ENCODE assay signal across 9 mouse cellular contexts in genomic region chr2:172549371-172550155, GRCm38 (mm10). TPM values are rescaled to one million over a fixed set of nuclear protein-coding genes. Genes with fewer than 3 reads are reported as not detected.
DNase-seq lines count a peak whose midpoint lies in the region; ATAC-seq and TF ChIP-seq lines count a peak whose summit lies in the region.
"Had no signal": no experiment of that assay in that cellular context is flagged by ENCODE, and none has a peak within 500 bp of the region (broad histone marks: within the 10 kb centered on the region; RNA-seq: fewer than 3 reads in every experiment).

TSS of gene Tfap2c (plus strand) at chr2:172549593.

- H3K36me3 ChIP-seq in hindbrain, embryonic 11.5 days (ENCODE audit: control insufficient read depth, insufficient read depth, low read length), result no peaks in the 10 kb centered on the region
- H3K36me3 ChIP-seq in neural tube, embryonic 14.5 days (ENCODE audit: control insufficient read depth, insufficient read depth, low read length), result no peaks in the 10 kb centered on the region

- intact Hi-C loops in gastrocnemius, adult 2 months (cut with DNase I), result loop anchor here (10.0 kb wide), 1 partner anchor 225 kb away; no protein-coding TSS in a partner anchor
- intact Hi-C loops in left cerebral cortex, postnatal 25 days (cut with DNase I), result loop anchor here (10.0 kb wide), 1 partner anchor 175 kb away; no protein-coding TSS in a partner anchor

- ATAC-seq in common myeloid progenitor, adult 5-6 weeks (replicated peaks; ENCODE audit: low read depth, poor library complexity, severe bottlenecking), result peak; percentile 30; the same call in 1 of the 2 replicates
- ATAC-seq in hindbrain, embryonic 11.5 days (ENCODE audit: low FRiP score), result peak; percentile 63
- no peak for ATAC-seq in neural tube, embryonic 14.5 days (ENCODE audit: low read depth)

- H3K27me3 ChIP-seq in hindbrain, embryonic 11.5 days (ENCODE audit: control insufficient read depth, insufficient read depth, low read length), result peaks cover 97% of the 10 kb centered on the region
- H3K27me3 ChIP-seq in neural tube, embryonic 14.5 days (ENCODE audit: control insufficient read depth, insufficient read depth, low read length), result peaks cover 60% of the 10 kb centered on the region
- peaks cover 23% of the 10 kb centered on the region; the same call in 1 of the 2 replicates for H3K27me3 ChIP-seq in cerebellum, adult 2 months (ENCODE audit: control insufficient read depth, insufficient read depth, low read length)

- peak within 1 kb of the TSS; percentile 49 for H3K4me2 ChIP-seq in hindbrain, embryonic 11.5 days (replicated peaks; ENCODE audit: low read depth, low read length)
- H3K4me2 ChIP-seq in neural tube, embryonic 14.5 days (ENCODE audit: low read depth, low read length), result peak within 1 kb of the TSS; percentile 21; the same call in 1 of the 2 replicates

- H3K4me1 ChIP-seq in hindbrain, embryonic 11.5 days (replicated peaks; ENCODE audit: control insufficient read depth, insufficient read depth, low read length), result peaks cover 19% of the 10 kb centered on the region
- H3K4me1 ChIP-seq in neural tube, embryonic 14.5 days (ENCODE audit: control insufficient read depth, insufficient read depth, low read length), result peaks cover 6% of the 10 kb centered on the region; the same call in 1 of the 2 replicates
- H3K4me1 ChIP-seq in cerebellum, adult 2 months (ENCODE audit: control insufficient read depth, insufficient read depth, low read length), result no peaks in the 10 kb centered on the region

- no peak for TF ChIP-seq CTCF in gastrocnemius, adult 2 months (IDR thresholded peaks at IDR 0.05)
- no peak for TF ChIP-seq CTCF in cerebellum, adult 2 months (IDR thresholded peaks at IDR 0.05; ENCODE audit: borderline replicate concordance, insufficient read depth, low read depth, low read length)

- no peak within 1 kb of the TSS for H3K27ac ChIP-seq in gastrocnemius, adult 2 months
- no peak within 1 kb of the TSS for H3K27ac ChIP-seq in hindbrain, embryonic 11.5 days (ENCODE audit: low read depth, low read length)
- H3K27ac ChIP-seq in neural tube, embryonic 14.5 days (ENCODE audit: low read depth, low read length), result no peak within 1 kb of the TSS
- H3K27ac ChIP-seq in cerebellum, adult 2 months (ENCODE audit: insufficient read depth, low read length), result no peak within 1 kb of the TSS

- H3K9ac ChIP-seq in hindbrain, embryonic 11.5 days (ENCODE audit: low read depth, low read length), result no peak within 1 kb of the TSS
- H3K9ac ChIP-seq in neural tube, embryonic 14.5 days (replicated peaks; ENCODE audit: low read depth, low read length), result no peak within 1 kb of the TSS

- peak; percentile 52 for DNase-seq in gastrocnemius, adult 2 months
- no peak for DNase-seq in gastrocnemius, adult 8-10 months (ENCODE audit: low spot score in 2 of 2)
- DNase-seq in hindbrain, embryonic 11.5 days (ENCODE audit: low spot score), result peak; percentile 68
- DNase-seq in liver, result peak; percentile 55
- DNase-seq in left cerebral cortex, postnatal 25 days (ENCODE audit: low spot score in 2 of 2), result no peak
- DNase-seq in cerebellum, adult 2 months, result no peak

- WGBS in hindbrain, embryonic 11.5 days, result under 1% methylated on average over 69 of the region's 70 CpGs
- under 1% methylated on average over 70 of the region's 70 CpGs for WGBS in neural tube, embryonic 14.5 days
- WGBS in cerebellum, adult 2 months, result 1% methylated on average over 70 of the region's 70 CpGs

- TF ChIP-seq POLR2A in cerebellum, adult 2 months (IDR thresholded peaks at IDR 0.05; ENCODE audit: borderline replicate concordance, insufficient read depth, low read length), result no peak

- H3K4me3 ChIP-seq in gastrocnemius, adult 2 months, result peak within 1 kb of the TSS; percentile 67
- peak within 1 kb of the TSS; percentile 22 for H3K4me3 ChIP-seq in hindbrain, embryonic 11.5 days (ENCODE audit: low read depth, low read length)
- H3K4me3 ChIP-seq in neural tube, embryonic 14.5 days (ENCODE audit: low read depth, low read length), result 0 out of 2 replicates have a peak within 1 kb of the TSS, but pooled peaks have one; percentile 4
- H3K4me3 ChIP-seq in cerebellum, adult 2 months (replicated peaks; ENCODE audit: insufficient read depth, low read depth, low read length), result no peak within 1 kb of the TSS
- H3K4me3 ChIP-seq: erythroblast, embryonic 14.5 days had no signal

- no peaks in the 10 kb centered on the region for H3K9me3 ChIP-seq in hindbrain, embryonic 11.5 days (ENCODE audit: control insufficient read depth, low read length)
- no peaks in the 10 kb centered on the region for H3K9me3 ChIP-seq in neural tube, embryonic 14.5 days (ENCODE audit: control insufficient read depth, low read length)

RNA-seq across cellular contexts. Expression of gene Tfap2c, which starts in this region (rescaled TPM):
- total RNA-seq in gastrocnemius, adult 2 months (2021), result not detected
- not detected for total RNA-seq in gastrocnemius, adult 8-10 months (2022)
- total RNA-seq in common myeloid progenitor, adult 5-6 weeks (2017), result not detected in 2 replicates
- 2.5 and 2.8 TPM in 2 replicates for polyA plus RNA-seq in hindbrain, embryonic 11.5 days (2014; fragmentation: Nextera tagmentation; extraction: Ambion mirVana)
- 0.09 and 0.18 TPM in 2 replicates for polyA plus RNA-seq in neural tube, embryonic 14.5 days (2014; fragmentation: Nextera tagmentation; extraction: Ambion mirVana)
- total RNA-seq in left cerebral cortex, postnatal 25 days (2021), result under 1 TPM; 0.11 to 0.57 TPM
- polyA plus RNA-seq in cerebellum, adult 2 months (2012; rRNA removed), result 0.05 and 0.07 TPM in 2 replicates
- polyA plus RNA-seq: erythroblast, embryonic 14.5 days had no signal

Comparison
In these comparisons a context has a peak if more than half of its experiments do, and no peak if none do; other contexts are left out.
1. Peak in DNase-seq and H3K4me3 ChIP-seq in gastrocnemius, adult 2 months; RNA of the gene not detected or under 1 TPM.
2. Peak in ATAC-seq in common myeloid progenitor, adult 5-6 weeks; RNA of the gene not detected or under 1 TPM.
3. DNase-seq: peak in hindbrain, embryonic 11.5 days (single experiment) and liver (single experiment); none in gastrocnemius, adult 8-10 months (0 of 2), left cerebral cortex, postnatal 25 days (0 of 2) and cerebellum, adult 2 months (0 of 2).